Mouse (Mus musculus) olfactory bulb, adult 2 months (tissue): ENCODE measurements around the gene S100a8. TPM values are rescaled to one million over a fixed set of nuclear protein-coding genes. Genes with fewer than 3 reads are reported as not detected.

ENCODE experiments used
- H3K27ac ChIP-seq: fragments of 200-500 bp; 2 replicates; pipeline ENCODE4 v1.5.1; 2012; ENCODE audit warnings: low read depth, low read length; ENCODE audit not compliant: insufficient read depth
- H3K4me1 ChIP-seq: fragments of 200-500 bp; 2 replicates; pipeline ENCODE4 v1.6.1; 2012; ENCODE audit warnings: low read length; ENCODE audit not compliant: control insufficient read depth, insufficient read depth
- H3K4me3 ChIP-seq: fragments of 200-500 bp; 2 replicates; pipeline ENCODE4 v1.5.1; 2012; ENCODE audit warnings: mild to moderate bottlenecking, low read depth, low read length, moderate library complexity; ENCODE audit not compliant: insufficient read depth
- CTCF ChIP-seq: fragments of 200-500 bp; IDR thresholded peaks from 2 replicates; pipeline ENCODE4 v1.5.1; 2012; ENCODE audit warnings: low read depth, mild to moderate bottlenecking, low read length, moderate library complexity; ENCODE audit not compliant: insufficient read depth
- POLR2A ChIP-seq: fragments of 200-500 bp; IDR thresholded peaks from 2 replicates; pipeline ENCODE4 v1.6.1; 2012; ENCODE audit warnings: mild to moderate bottlenecking, low read depth, low read length, moderate library complexity; ENCODE audit not compliant: insufficient read depth
- WGBS: fragments of 180-500 bp; shearing (Covaris S2); methylation state at CpG from one replicate; pipeline ENCODE4 v1.1.7; 2018; 5-methylcytosine and 5-hydroxymethylcytosine counted together
- polyA plus RNA-seq: library from polyadenylated mRNA; stranded (reverse); fragments of >200 nt; gene quantifications from 2 replicates; pipeline ENCODE4 v1.2.4, GENCODE M21; 2012; ENCODE audit warnings: low replicate concordance; ENCODE audit not compliant: missing spikeins, insufficient read depth, insufficient read length

Gene S100a8
- polyA plus RNA-seq: not detected in 2 replicates

DNA sequence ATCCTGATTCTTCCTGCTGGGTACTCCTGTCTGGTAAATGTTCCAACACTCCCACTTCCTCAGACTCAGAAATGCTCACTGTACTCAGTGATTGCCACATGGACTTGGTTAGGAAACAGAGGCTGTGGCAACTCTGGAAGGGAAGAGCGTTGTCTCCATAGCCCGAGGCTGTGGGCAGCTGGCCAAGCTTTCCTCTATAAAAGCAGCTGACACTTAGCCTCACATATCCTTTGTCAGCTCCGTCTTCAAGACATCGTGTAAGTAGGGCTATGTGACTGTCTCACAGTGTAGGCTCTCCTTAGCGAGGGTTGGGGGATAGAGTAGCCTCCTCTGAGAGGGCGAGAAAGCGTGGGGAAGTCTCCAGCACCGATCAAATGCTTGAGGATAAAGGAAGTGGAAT, at the start of gene S100a8:
Gene S100a8 (plus strand): TSS at position 133 of the 400 bp plus-strand sequence.
- no peak for TF ChIP-seq CTCF
- no peak for TF ChIP-seq POLR2A
- no peaks in the 10 kb centered on the region for H3K4me1 ChIP-seq
- WGBS: 56% methylated on average over 8 of the region's 8 CpGs
- H3K27ac ChIP-seq: no peak within 1 kb of the TSS
- no peak within 1 kb of the TSS for H3K4me3 ChIP-seq

DNA sequence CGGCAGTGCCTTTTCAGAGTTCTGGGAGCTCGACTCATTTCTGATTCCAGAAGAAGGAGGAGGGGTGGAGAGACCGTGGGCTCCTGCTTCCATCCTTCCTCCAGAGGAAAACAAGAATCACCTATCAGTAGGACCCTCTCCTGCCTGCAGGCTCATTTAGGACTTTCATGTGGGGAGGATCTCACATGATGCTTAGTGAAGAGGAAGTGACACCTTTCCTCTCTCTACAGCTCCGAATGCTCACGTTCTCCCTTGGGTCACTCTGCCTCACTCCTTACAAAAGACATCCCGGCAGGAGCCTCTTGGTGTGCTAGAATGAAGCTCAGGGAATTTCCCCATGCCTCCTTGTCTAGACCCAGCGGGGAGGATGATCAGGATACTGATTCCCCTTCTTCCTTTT, 47.2 kb upstream of the S100a8 start:
- Histone ChIP-seq H3K4me1 (peaks cover 10% of the 10 kb centered on the region), H3K27ac (no peak overlapping the region), H3K4me3 (no peak overlapping the region)
- TF ChIP-seq CTCF (no peak), POLR2A (no peak)
- WGBS: 65% methylated on average over 7 of the region's 7 CpGs

DNA sequence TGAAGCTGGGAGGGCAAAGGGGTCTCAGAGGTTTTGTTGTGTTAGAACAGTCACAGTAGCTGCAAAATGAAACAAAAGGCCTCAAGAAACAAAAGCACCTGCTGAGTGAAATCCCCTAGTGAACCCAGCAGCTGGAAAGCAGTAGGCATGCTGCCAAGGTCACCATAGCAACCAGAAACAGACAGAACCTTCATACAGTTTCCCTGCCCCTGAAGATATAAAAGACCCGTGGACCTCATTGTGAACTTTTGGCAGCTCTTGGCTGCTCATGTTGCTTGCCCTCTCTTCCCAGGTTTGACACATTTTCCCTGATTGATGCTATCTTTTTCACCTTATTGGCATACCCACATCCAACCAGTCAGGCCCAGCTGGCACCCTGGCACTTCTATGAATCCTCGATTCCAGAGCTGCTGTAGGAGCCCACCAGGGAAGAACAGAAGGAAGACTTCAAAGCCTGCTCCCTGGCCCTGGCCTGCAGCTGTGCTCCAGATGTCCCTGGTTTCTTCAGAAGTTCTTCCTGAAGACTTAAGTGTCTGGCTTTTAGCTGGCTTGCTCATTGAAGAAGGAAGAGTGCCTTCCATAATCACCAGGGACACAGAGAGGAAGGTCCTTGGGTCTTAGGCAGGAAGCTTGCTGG, 45.2 kb upstream of the S100a8 start:
- H3K4me3 ChIP-seq: no peak overlapping the region
- H3K4me1 ChIP-seq: peaks cover 10% of the 10 kb centered on the region
- WGBS: 18% methylated on average over 2 of the region's 2 CpGs
- no peak for TF ChIP-seq POLR2A
- no peak for TF ChIP-seq CTCF
- H3K27ac ChIP-seq: no peak overlapping the region

DNA sequence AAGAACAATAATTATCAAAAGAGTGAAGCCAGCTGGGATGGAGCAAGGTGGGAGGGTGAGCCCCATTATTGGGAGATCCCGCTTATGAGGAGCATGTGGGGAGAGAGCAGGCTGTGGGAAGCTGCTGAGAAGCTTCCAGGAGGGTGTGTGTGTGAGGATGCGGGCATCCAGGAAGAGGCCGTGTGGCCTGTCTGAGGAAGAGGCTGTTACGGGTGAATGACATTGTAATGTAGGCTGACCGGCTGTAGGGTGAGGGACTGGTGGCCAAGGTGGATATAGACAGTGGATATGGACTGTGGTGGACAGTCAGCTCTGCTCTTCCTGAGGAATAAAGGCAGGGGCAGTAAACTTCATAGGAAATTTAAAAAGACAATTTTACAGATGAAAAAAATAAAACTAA, 43.3 kb upstream of the S100a8 start:
- TF ChIP-seq CTCF: no peak
- no peak for TF ChIP-seq POLR2A

DNA sequence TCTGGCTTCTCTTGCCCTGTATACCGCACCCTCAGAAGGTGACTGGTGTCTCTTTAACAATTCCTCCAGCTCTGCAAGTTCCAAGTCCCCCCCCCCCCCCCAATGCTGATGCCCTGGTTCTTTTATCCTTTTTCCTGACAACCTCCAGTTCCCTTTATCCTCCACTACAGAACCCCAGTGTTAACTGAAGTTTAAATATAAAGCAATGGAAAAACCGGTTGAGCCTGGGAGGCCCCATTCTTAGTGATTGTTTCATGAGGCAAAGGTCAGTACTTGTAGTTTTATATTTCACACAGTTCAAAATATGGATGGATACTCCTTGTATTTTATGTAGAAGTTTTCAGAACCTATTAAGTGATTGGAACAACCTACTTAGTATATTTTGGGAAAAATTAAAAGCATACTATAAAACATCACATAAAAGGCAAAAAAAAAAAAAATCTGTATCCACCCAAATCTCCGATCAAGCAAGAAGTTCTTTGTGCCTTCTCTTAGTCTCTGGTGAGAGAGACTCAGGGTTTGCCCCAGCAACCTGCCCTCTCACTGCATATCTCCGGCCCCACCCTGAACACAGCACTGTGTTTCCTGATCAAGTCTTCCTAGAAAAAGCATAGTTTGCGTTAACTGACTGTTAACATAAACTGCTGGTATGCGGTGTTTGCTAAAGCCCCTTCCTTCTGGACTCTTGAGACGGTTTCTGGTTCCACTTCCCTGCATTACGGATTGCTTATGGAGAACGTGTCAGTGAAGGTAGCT, 42.3 kb upstream of the S100a8 start:
- no peak for TF ChIP-seq POLR2A
- TF ChIP-seq CTCF: no peak
- Histone ChIP-seq H3K4me1 (peaks cover 10% of the 10 kb centered on the region), H3K27ac (no peak overlapping the region), H3K4me3 (no peak overlapping the region)
- WGBS: 85% methylated on average over 9 of the region's 9 CpGs

More for the DNA sequence above, 43.3 kb upstream of the S100a8 start:
- peaks cover 10% of the 10 kb centered on the region for H3K4me1 ChIP-seq
- 71% methylated on average over 5 of the region's 5 CpGs for WGBS
- H3K4me3 ChIP-seq: no peak overlapping the region
- H3K27ac ChIP-seq: no peak overlapping the region

DNA sequence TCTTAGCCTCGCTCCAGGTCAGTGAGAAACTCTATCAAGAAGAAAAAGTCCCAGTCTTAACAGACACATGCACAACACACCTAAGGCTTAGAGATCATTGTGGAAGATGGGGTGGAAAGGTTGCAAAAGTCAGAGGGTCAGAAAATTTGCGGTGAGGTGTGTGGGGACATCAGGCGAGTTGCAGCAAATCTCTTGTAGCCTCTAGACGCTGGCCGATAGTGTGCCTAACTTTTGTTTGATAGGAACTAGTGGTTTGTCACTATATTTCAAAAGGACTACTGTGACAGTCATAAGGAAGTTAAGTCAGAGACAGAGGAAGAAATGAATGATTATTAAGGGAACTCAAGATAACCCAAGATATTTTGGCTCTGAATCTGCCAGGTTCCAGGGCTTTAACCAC, 41.4 kb upstream of the S100a8 start:
- H3K4me3 ChIP-seq: no peak overlapping the region
- no peak overlapping the region for H3K27ac ChIP-seq
- WGBS: 98% methylated on average over 5 of the region's 5 CpGs
- TF ChIP-seq CTCF: no peak
- no peak for TF ChIP-seq POLR2A
- peaks cover 10% of the 10 kb centered on the region for H3K4me1 ChIP-seq

DNA sequence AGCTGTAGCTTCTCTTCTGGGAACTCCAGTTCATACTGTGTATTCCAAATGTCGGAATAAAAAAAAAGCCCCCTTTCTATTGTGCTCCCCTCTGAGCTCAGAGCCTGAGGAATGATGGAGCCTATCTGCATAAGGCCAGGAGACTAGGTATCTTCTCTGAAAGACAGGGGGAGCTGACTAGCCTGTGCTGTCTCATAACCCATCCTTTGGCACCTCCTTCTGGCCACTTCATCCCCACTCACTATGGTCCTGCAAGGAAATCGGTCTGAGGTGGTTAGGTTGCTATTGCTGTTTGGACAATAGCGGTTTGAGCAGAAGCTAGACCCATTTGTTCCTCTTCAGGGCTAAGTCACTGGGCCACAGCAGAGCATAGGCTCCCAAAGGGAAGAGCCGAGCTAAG, 41.0 kb upstream of the S100a8 start:
- 77% methylated on average over 4 of the region's 4 CpGs for WGBS

DNA sequence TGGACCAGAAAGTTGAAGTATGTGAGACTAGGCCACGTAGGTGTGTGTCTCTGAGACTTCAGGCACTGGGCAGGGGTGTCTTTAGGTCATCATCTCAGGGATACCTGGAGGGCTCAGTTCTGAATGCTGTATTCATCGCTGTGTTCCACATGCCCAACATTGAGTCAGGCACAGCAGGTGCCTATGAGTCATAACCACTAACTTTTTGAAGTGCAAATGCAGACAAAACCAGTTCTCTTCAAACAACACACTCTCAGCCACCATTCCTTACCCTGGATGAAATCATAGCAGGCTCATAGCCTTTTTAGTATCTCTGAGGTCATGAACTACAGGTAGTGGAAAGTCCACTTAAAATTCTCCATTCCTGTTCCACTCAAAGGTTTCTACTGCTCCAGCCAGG, 39.5 kb upstream of the S100a8 start:
- no peak for TF ChIP-seq POLR2A
- TF ChIP-seq CTCF: no peak
- Histone ChIP-seq H3K4me3 (no peak overlapping the region), H3K4me1 (peaks cover 3% of the 10 kb centered on the region; the same call in 1 of the 2 replicates), H3K27ac (no peak overlapping the region)
- WGBS: 66% methylated on average over 2 of the region's 2 CpGs

More for the DNA sequence above, 41.0 kb upstream of the S100a8 start:
- no peak for TF ChIP-seq POLR2A
- TF ChIP-seq CTCF: no peak
- Histone ChIP-seq H3K4me1 (peaks cover 10% of the 10 kb centered on the region), H3K27ac (no peak overlapping the region), H3K4me3 (no peak overlapping the region)

DNA sequence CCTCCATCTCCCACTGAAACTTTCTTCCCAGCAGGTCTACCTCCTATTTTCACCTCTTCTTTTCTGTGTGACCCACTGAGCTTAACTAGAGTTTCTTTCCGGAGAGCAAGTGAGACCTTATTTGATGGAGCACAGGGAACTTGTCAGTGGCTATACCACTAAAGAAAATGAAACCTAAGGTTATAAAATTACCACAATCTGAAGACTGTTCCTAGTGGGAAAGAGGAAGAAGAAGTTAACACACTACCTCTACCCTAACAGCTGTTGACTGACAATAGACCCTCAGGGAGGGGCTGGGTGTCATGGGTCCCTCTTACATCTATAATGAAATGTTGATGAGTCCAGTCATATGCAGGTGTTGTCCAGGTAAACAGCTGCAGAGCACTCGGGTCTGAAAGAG, 36.8 kb upstream of the S100a8 start:
- no peak for TF ChIP-seq CTCF
- TF ChIP-seq POLR2A: no peak
- 89% methylated on average over 2 of the region's 2 CpGs for WGBS
- no peaks in the 10 kb centered on the region for H3K4me1 ChIP-seq
- H3K27ac ChIP-seq: no peak overlapping the region
- no peak overlapping the region for H3K4me3 ChIP-seq
